7 mouse cellular contexts compared by ENCODE assay signal in the genomic region with DNA sequence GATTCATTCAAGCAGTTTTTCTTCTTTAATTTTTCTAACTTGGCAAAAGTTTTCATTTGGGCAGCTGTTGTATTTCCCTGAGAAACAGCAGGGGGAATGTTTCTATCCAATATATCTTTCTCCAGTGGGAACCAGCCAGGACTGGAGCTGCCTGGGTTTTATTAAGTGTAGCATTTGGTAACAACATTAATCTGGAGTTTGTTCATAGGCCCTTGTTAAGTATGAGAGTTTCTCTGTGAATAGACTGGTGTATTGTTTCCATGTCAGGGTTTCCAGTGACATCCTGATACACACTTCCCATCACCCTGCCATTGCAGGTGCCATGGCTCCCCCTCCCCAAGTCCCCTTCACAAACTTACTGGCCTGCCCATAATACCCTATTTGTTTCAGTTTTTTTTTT.
A peak's percentile ranks its signal among the peaks of the same experiment; 100 is the strongest.
DNase-seq lines count a peak whose midpoint lies in the region; ATAC-seq and TF ChIP-seq lines count a peak whose summit lies in the region.

No protein-coding gene starts in this region.

- H3K4me1 ChIP-seq in cortical plate, adult 2 months (ENCODE audit: control insufficient read depth, insufficient read depth, low read length) = peaks cover 21% of the 10 kb centered on the region
- H3K4me1 ChIP-seq in embryonic facial prominence, embryonic 13.5 days = peaks cover 79% of the 10 kb centered on the region
- peaks cover 36% of the 10 kb centered on the region for H3K4me1 ChIP-seq in intestine, embryonic 15.5 days (replicated peaks)
- H3K4me1 ChIP-seq in midbrain, embryonic 10.5 days = peaks cover 79% of the 10 kb centered on the region

- H3K27me3 ChIP-seq in embryonic facial prominence, embryonic 13.5 days = no peaks in the 10 kb centered on the region
- H3K27me3 ChIP-seq in intestine, embryonic 15.5 days (replicated peaks) = no peaks in the 10 kb centered on the region
- H3K27me3 ChIP-seq in midbrain, embryonic 10.5 days (ENCODE audit: low read depth, poor library complexity, severe bottlenecking) = no peaks in the 10 kb centered on the region

- H3K4me3 ChIP-seq in cortical plate, adult 2 months (ENCODE audit: insufficient read depth, low read length) = no peak overlapping the region
- H3K4me3 ChIP-seq in embryonic facial prominence, embryonic 13.5 days = no peak overlapping the region
- H3K4me3 ChIP-seq in intestine, embryonic 15.5 days (replicated peaks) = no peak overlapping the region
- no peak overlapping the region for H3K4me3 ChIP-seq in midbrain, embryonic 10.5 days

- H3K27ac ChIP-seq in cortical plate, adult 2 months (ENCODE audit: insufficient read depth, low read length) = peak overlapping the region; percentile 38; the same call in 1 of the 2 replicates
- peak overlapping the region; percentile 86 for H3K27ac ChIP-seq in embryonic facial prominence, embryonic 13.5 days
- H3K27ac ChIP-seq in intestine, embryonic 15.5 days = peak overlapping the region; percentile 80
- peak overlapping the region; percentile 78; the same call in 1 of the 2 replicates for H3K27ac ChIP-seq in midbrain, embryonic 10.5 days (replicated peaks)

- ATAC-seq in embryonic facial prominence, embryonic 13.5 days (ENCODE audit: insufficient number of reproducible peaks, insufficient read depth, low FRiP score, low TSS enrichment, low read depth) = no peak
- peak; percentile 34; the same call in 1 of the 2 replicates for ATAC-seq in intestine, embryonic 15.5 days

- H3K4me2 ChIP-seq in embryonic facial prominence, embryonic 13.5 days = no peak overlapping the region
- H3K4me2 ChIP-seq in intestine, embryonic 15.5 days (replicated peaks) = no peak overlapping the region

- DNase-seq in midbrain, embryonic 10.5 days (ENCODE audit: low spot score) = no peak
- DNase-seq in adrenal gland, adult 8-10 months = no peak
- no peak for DNase-seq in spleen, postnatal 36 days (ENCODE audit: low spot score in 2 of 2)
- no peak for DNase-seq in c-Kit-positive CD71-positive TER-119-positive erythroid progenitor cells, embryonic 14.5 days (ENCODE audit: low spot score)

- no peaks in the 10 kb centered on the region for H3K9me3 ChIP-seq in embryonic facial prominence, embryonic 13.5 days
- no peaks in the 10 kb centered on the region for H3K9me3 ChIP-seq in intestine, embryonic 15.5 days
- H3K9me3 ChIP-seq in midbrain, embryonic 10.5 days (replicated peaks) = no peaks in the 10 kb centered on the region

- no peaks in the 10 kb centered on the region for H3K36me3 ChIP-seq in embryonic facial prominence, embryonic 13.5 days
- no peaks in the 10 kb centered on the region for H3K36me3 ChIP-seq in intestine, embryonic 15.5 days
- no peaks in the 10 kb centered on the region for H3K36me3 ChIP-seq in midbrain, embryonic 10.5 days

- TF ChIP-seq POLR2A in cortical plate, adult 2 months (IDR thresholded peaks at IDR 0.05; ENCODE audit: extremely low read depth, insufficient read depth, low read length) = no peak

- no peak overlapping the region for H3K9ac ChIP-seq in embryonic facial prominence, embryonic 13.5 days
- H3K9ac ChIP-seq in intestine, embryonic 15.5 days = 0 out of 2 replicates have a peak overlapping the region, but pooled peaks have one; percentile 14

- TF ChIP-seq CTCF in cortical plate, adult 2 months (IDR thresholded peaks at IDR 0.05; ENCODE audit: extremely low read depth, insufficient read depth, low read length) = no peak
